Mouse (Mus musculus) cerebellum, adult 9-11 months (tissue): ENCODE results near the gene Pphln1.
A peak's percentile ranks its signal among the peaks of the same experiment; 100 is the strongest.

Experiments
- DNase-seq: peaks from one replicate; pipeline ENCODE4 v3.0.0; 2022

The Pphln1 gene

GRCm38 (mm10) chr15:93512437-93512836 lies 114.3 kb downstream of the Pphln1 start:
- no peak for DNase-seq

GRCm38 (mm10) chr15:93513939-93514341 lies 115.8 kb downstream of the Pphln1 start:
- no peak for DNase-seq

GRCm38 (mm10) chr15:93515316-93515715 lies 117.2 kb downstream of the Pphln1 start:
- no peak for DNase-seq

GRCm38 (mm10) chr15:93517022-93517565 lies 118.9 kb downstream of the Pphln1 start:
- no peak for DNase-seq

GRCm38 (mm10) chr15:93518143-93518902 lies 120.2 kb downstream of the Pphln1 start:
- peak; percentile 12 for DNase-seq

GRCm38 (mm10) chr15:93518941-93519835 lies 121.0 kb downstream of the Pphln1 start:
- DNase-seq = peak; percentile 63

- no peak for DNase-seq
Measured at GRCm38 (mm10) chr15:93519836-93520826, 122.0 kb downstream of the Pphln1 start.

- no peak for DNase-seq
Measured at GRCm38 (mm10) chr15:93521088-93521786, 123.1 kb downstream of the Pphln1 start.

GRCm38 (mm10) chr15:93521787-93522180 lies 123.6 kb downstream of the Pphln1 start:
- DNase-seq = no peak

- no peak for DNase-seq
Measured at GRCm38 (mm10) chr15:93525305-93525917, 127.3 kb downstream of the Pphln1 start.

- no peak for DNase-seq
Measured at GRCm38 (mm10) chr15:93529831-93530702, 131.9 kb downstream of the Pphln1 start.

- no peak for DNase-seq
Measured at GRCm38 (mm10) chr15:93530703-93531032, 132.5 kb downstream of the Pphln1 start.

- DNase-seq = no peak
Measured at GRCm38 (mm10) chr15:93536191-93536590, 138.0 kb downstream of the Pphln1 start.

GRCm38 (mm10) chr15:93537745-93538144 lies 139.6 kb downstream of the Pphln1 start:
- no peak for DNase-seq

GRCm38 (mm10) chr15:93538551-93539205 lies 140.5 kb downstream of the Pphln1 start:
- no peak for DNase-seq

GRCm38 (mm10) chr15:93539415-93539814 lies 141.3 kb downstream of the Pphln1 start:
- DNase-seq = no peak
